Mouse (Mus musculus): ENCODE results near the gene B3gnt2.

B3gnt2 gene

DNA sequence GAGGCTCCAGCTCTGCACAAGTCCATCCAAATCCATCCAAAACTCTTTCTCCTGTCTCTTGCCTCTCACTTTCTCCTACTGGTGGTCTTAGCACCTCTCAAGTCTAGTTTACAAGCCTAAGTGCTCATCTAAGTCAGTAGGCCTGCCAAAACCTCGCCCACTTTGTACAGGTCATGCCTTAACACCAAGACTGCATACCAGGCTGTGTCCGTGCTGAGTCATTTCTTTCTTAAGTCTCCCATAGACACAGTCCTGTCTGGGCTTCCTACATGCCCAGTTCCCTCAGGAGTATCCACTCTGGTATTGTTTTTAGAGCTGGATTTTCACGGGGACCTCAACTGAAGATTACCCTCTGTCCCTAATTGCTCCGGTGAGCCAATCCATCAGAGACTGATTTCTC lies 127.9 kb downstream of the B3gnt2 start:
- no peak for DNase-seq (ENCODE audit: low read depth, low spot score)

DNA sequence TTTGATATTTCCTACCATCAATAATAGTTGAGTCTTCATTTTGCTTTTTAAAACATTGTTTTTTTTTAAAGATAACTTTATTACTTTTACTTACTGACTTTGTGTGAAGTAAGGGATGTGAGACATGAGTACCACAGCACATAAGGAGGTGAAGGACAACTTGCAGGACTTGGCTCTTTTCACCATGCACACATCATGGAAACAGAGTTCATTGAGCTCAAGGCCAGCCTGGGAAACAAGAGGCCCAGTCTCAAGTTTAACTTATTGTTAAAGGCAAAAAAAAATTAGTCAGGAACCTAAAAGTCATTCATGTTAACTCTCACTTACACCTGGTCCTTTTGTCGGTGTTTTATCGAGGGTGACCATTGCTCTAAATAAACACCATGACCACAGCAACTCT lies 137.7 kb downstream of the B3gnt2 start:
- no peak for DNase-seq (ENCODE audit: low read depth, low spot score)

DNA sequence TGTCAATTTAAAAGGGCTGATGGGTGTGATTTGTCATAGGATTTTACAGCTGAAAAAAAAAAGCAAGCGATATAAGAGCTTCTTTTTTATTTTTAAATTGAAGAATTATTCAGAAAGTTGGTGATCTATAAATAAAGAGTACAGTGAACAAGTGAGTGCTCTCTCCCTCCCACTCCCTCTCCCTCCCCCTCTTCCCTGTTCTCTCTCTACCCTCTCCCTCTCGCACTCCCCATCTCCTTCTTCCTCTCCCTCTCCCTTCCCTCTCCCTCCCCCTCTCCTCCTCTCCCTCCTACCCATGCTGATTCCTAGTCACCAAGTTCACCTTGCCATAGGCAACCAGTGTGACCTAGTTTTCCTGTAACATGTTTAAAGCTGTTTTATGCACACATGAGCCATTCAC lies 140.7 kb downstream of the B3gnt2 start:
- peak; percentile 49 for DNase-seq (ENCODE audit: low read depth, low spot score)

DNA sequence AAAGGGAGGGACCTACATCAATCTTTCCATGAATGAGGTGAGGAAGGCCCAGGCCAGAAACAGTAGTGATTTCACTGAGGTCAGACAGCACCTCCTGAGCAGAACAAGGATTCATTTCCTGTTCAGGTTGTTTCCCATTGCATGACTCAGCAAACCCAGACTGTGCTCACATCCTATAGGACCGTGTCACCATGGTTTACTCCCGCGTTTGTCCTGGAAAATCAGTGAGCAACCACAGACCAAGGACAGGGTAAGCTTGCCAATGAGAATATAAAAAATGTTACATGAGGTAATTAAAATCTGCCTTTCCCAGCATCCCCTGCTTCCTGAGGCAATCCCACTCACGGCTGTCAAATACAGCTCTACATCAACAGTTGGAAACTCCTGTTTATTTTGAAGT lies 141.2 kb downstream of the B3gnt2 start:
- DNase-seq (ENCODE audit: low read depth, low spot score), result peak; percentile 55

DNA sequence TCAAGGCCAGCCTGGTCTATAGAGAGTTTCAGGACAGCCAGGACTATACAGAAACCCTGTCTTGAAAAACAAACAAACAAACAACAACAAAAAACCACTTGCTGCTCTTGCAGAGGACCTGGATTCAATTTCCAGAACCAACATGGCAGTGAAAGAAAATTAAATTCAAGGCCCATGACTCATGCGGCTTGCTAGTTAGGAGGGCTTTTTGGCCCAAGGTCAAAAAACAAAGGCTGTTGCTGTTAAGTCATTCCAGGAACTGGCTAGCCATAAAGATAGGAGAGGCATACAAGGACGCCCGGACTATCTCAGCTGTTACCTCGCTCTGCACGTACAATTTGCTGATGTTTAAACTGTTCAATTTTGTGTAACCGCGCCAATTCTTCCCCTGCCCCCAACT lies 142.7 kb downstream of the B3gnt2 start:
- DNase-seq (ENCODE audit: low read depth, low spot score), result no peak

DNA sequence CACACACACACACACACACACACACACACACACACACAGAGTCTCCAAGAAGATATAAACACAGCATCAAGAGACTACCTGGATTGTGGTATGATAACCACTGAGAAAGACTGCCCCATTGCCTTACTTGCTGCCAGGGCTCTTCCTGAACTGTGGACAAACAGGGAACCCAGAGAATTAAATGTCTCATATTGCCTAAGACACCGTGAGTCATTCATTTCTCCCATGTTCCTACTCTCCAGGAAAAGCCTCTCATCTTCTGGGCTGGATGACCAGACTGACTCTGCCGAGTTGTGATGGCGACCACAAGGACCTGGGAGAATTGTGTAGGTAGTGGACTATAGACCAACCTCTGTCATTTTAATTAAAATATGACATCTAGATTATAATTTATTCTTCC lies 149.4 kb downstream of the B3gnt2 start:
- DNase-seq (ENCODE audit: low read depth, low spot score), result no peak

DNA sequence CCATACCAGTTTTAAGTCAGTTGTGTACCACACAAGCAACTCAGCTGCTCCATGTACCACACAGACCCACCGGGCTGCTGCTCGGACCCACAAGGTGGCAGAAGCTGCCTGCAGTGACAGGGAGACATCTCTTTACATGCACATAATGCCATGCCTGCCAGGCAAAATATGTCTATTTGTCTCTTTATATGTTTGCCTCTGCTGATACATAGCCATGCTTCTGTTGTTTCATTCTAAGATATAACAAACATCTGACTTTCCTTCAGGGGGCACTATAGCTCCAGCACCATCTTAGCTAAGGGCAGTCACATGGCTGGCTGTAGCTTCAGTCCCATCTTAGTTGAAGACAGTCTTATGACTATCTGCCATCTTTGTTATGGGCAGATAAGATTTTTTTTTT lies 150.2 kb downstream of the B3gnt2 start:
- DNase-seq (ENCODE audit: low read depth, low spot score), result peak; percentile 33
